Mouse (Mus musculus): ENCODE results near the gene Cyb5rl.
"Not testable (repeated sequence)": the region's sequence is repeated elsewhere in the genome, so short reads cannot be mapped to it uniquely, and the experiment has no call there.

Cyb5rl gene

DNA sequence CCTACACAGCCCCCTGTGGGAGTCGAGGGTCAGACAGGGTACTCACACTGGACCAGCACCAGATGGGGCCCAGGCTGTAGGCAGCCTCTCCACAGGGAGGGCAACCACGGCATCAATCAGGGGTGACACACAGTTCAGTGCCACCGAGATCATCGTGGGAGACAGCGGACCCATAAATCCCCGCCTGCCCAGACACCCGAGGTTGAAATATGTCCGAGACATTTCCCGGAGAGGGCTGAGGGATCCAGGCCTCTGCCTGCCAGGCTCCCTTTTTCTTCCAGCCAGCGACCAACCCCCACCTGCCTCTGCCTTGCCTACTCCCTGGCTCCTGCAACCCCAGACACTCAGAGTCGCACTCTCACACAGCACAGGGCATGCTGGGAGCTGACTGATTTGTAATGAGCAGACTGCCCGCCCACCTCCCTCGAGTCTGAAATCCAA is 41.5 kb downstream of the Cyb5rl start:
- peak; percentile 80 for DNase-seq (ENCODE audit: low read depth, low spot score)

DNA sequence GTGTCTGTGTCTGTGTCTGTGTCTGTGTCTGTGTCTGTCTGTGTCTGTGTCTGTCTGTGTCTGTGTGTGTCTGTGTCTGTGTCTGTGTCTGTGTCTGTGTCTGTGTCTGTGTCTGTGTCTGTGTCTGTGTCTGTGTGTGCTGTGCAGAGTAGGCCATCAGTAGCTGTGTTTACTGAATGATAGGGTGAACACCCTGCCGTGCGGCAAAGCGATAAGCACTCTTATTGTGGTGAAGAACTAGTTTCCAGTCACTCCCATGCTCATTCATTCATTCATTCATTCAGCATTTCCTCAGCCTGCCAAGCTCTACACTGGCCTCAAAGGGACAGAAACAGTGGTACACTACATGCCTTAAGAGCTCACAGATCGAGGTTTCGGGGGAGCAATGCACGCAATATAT is 42.4 kb downstream of the Cyb5rl start:
- DNase-seq (ENCODE audit: low read depth, low spot score), result not testable (repeated sequence)

- no peak for DNase-seq (ENCODE audit: low read depth, low spot score)
Measured at GRCm38 (mm10) chr4:107114278-107114677, 47.5 kb downstream of the Cyb5rl start.

DNA sequence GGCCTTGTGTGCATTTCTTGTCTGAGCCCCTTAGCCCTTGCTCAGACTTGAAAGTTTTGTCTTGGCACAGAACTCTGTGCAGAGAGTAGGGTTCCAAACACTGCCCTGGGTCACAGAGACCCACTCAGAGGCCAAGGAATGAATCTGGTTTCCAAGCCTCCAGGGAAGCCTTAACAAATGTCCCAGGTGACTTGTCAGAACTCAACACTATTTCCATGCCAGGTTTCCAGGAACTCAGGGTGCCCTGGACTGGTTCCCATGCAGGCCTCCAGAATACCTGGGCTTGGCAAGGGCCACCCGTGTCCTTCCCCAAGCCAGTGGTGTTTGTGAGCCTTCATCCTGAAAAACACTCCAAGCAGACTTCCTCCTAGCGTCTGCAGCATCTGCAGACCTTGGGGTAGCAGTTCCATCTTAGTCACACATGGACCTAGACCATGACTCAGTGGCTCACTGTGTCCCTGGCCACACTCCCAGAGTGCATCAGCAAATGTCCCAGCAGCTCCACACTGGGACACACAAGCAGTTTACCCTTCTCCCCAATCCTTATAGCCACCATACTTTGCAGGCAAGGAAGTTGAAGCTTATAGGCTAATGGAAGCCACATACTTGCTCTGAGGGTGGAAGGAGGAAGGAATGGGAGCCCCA is 51.1 kb downstream of the Cyb5rl start:
- DNase-seq (ENCODE audit: low read depth, low spot score), result no peak

DNA sequence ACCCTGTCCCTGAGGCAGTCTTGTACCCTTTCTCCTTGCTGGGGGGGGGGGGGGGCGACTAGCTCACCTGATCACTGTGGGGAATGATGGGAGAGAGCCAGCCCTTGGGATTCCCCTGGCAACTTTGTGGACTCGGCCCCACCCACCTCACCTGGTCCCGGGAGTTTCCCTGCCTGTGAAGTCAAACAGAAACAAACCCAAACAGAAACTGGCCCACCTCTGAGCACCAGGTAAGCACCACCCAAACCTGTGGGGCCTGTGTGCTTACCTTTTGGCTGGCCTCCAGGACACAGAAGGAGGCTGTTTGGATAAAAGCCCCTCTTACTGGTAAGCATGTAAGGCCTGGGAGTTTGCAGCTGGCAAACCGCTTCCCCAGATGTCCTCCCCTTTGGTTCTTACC is 52.3 kb downstream of the Cyb5rl start:
- no peak for DNase-seq (ENCODE audit: low read depth, low spot score)

DNA sequence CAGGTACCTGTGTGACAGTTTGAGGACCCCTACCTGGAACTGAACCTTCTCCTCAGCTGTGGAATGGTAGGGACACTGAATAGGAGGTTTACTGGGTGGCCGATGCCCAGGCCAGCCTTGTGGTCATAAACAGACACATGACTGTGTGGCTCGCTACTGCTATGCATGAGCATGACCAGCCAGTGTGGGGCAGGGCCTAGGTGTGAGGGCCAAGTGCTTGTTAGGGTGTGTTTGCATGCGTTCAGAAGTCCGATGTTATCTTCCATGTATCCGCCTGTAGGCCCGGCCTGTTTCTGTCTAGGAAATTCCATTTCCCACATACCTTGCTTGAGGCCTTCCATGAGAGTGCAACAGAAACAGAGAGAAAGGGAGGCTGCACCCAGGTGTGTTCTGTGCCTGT is 53.9 kb downstream of the Cyb5rl start:
- no peak for DNase-seq (ENCODE audit: low read depth, low spot score)

GRCm38 (mm10) chr4:107121165-107121943 is 54.6 kb downstream of the Cyb5rl start:
- peak; percentile 74 for DNase-seq (ENCODE audit: low read depth, low spot score)

- no peak for DNase-seq (ENCODE audit: low read depth, low spot score)
Measured at GRCm38 (mm10) chr4:107124376-107124775, 57.6 kb downstream of the Cyb5rl start.

DNA sequence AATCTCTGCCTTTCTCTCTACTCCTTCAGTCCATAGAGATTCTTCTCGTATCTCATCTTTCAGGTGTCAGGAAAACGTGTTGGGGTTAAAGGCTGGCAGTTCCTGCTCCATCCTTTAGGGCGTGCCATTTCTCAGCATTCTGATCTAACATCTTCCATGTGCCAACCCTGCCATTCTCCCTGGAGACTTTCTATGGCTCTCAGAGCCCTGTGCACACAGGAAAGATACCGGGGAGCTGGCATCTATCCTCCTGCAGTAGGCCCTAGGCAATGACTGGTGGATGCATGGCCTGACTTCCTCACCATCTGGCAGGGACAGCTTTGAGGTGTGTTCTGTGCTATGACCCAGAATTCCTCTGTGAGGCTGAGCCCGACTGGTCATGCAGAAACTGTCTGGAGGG is 58.3 kb downstream of the Cyb5rl start:
- DNase-seq (ENCODE audit: low read depth, low spot score), result no peak

DNA sequence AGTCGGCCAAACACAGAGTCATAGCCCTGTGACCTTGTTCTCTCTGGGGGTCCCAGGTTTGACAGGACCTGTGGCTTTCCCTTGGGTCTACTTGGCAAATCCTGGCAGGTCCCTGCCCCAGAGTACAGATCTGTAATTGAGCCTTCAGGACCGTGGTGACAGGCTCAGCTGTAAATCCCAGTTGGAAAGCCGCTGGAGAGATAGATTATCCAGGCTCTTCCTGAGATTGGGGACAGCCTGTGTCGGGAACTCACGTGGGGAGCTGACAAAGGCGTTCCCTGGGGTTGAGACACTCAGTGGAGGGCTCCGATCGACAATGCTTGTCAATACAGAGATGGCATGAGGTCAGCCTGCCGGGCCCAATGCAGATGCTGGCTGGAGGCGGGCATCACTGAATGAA is 59.6 kb downstream of the Cyb5rl start:
- DNase-seq (ENCODE audit: low read depth, low spot score), result no peak

DNA sequence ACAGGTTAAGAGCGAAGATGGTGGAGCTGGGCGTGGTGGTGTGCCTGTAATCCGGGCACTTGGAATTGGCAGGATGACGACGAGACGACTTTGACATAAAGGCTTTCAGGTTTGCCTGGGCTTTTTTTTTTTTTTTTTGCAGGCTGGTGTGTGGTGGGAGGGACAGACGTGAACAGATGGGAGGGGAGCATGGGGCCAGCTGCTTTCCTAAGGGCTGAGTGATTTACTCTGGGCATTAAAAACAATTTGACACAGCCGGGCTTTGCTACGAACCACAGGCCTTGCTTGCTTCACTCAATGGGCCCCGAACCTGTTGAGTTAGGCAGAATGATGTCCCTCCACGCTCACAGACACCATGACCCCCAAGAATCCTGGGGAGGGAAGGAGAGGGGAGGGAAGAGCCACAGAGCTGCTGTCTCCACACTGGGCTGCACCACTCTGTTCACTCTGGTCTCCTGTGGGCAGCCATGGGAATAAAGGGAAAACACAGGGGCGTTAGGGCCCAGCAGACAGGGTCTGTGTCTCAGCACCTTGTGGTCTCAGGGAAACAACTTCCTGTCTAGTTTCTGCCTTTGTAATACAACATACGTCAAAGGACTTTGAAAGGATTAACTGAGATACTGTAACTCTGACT is 60.2 kb downstream of the Cyb5rl start:
- DNase-seq (ENCODE audit: low read depth, low spot score), result peak; percentile 72

GRCm38 (mm10) chr4:107127901-107128669 is 61.3 kb downstream of the Cyb5rl start:
- DNase-seq (ENCODE audit: low read depth, low spot score), result peak; percentile 47

GRCm38 (mm10) chr4:107129373-107129772 is 62.6 kb downstream of the Cyb5rl start:
- DNase-seq (ENCODE audit: low read depth, low spot score), result no peak

GRCm38 (mm10) chr4:107130534-107130933 is 63.7 kb downstream of the Cyb5rl start:
- peak; percentile 39 for DNase-seq (ENCODE audit: low read depth, low spot score)

DNA sequence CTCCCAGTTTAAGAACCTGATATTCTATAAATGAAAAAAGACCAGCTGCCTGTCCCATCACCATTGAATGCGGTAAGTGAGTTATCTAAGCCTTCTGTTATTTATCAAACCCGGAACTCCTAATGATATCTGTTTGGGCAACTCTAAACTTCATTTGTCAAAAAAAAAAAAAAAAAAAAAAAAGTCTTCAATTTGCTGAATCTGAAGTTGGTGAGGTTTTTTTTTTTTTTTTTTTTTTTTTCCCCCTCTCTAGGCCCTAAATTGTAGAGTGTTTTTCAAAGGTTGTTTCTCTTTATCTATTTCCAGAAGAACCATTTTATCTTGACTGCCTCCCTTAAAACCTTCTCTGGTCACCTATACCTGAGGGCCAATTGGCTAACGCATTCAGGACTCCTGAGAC is 68.1 kb downstream of the Cyb5rl start:
- DNase-seq (ENCODE audit: low read depth, low spot score), result no peak

GRCm38 (mm10) chr4:107135663-107136062 is 68.9 kb downstream of the Cyb5rl start:
- no peak for DNase-seq (ENCODE audit: low read depth, low spot score)

DNA sequence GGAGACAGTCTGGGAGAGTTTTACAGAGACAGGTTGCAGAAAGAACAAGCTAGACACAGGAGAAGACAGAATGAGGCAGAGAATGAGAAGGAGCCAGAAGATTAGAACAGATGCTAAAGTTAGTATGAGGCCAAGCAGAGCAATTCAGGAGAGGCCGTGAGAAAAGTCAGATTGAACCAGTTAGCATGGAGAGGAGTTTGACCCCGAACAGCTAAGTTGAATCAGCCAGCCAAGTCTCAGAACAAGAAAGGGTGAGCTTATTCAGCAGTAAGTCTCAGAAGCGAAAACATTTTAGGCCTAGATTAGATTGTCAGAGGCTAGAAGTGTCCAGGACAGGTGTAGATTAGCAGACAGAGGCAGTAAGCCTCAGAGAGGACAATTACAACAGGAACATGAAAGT is 69.7 kb downstream of the Cyb5rl start:
- DNase-seq (ENCODE audit: low read depth, low spot score), result no peak
